Mouse (Mus musculus): ENCODE data around the gene Pianp.

The Pianp gene

DNA sequence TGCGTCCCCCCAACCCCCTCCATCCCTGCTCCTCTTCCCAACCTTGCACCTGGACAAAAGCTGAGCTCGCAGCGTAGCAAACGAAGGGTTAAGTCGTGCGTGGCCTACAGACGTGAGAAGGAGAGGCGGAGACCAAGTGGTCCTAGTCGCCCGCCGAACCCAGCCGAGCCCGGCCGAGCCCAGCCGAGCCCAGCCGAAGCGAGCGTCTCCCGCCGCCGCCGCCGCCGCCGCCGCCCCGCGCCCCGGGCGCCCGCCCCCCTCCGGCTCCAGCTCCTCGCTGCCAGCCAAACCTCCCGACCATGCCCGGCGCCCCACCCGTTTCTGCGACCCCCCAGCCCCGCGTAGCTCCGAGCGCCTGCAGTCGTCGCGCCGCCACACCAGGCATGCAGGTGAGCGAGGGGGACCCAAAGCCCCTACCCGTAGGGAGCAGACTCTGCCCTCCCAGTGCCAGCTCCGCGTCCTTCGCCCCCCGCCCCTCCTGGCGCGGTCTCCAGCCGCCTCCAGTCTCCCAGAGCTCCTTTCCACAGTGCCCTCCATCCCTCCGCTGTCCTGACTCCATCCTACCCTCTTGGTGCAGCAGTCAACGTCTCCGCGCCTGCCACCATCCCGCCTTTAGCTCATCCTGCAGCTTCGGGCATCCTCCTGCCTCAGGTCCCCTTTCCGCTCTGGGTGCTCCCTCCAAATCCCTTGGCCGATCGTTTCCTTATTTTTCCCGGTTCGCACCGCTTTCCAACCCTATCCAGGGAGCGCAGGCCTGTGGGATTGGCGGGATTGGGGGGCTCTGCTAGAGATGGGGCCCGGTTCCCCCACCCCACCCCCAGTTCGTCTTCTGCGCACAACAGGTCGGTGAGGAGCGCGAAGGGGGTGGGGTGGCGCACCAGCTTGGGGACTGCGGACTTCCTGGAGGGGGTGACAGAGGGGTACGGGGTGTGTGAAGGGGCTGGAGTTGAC is at the start of gene Pianp:
Gene Pianp (plus strand): TSS at position 144 of the 951 bp plus-strand sequence.
- peak; percentile 81 for DNase-seq (ENCODE audit: low read depth)

- DNase-seq (ENCODE audit: low read depth): no peak
These were observed 42.3 kb upstream of the Pianp start for GRCm38 (mm10) chr6:124953991-124954715.

- DNase-seq (ENCODE audit: low read depth): no peak
These were observed 41.3 kb upstream of the Pianp start for GRCm38 (mm10) chr6:124955212-124955611.

DNA sequence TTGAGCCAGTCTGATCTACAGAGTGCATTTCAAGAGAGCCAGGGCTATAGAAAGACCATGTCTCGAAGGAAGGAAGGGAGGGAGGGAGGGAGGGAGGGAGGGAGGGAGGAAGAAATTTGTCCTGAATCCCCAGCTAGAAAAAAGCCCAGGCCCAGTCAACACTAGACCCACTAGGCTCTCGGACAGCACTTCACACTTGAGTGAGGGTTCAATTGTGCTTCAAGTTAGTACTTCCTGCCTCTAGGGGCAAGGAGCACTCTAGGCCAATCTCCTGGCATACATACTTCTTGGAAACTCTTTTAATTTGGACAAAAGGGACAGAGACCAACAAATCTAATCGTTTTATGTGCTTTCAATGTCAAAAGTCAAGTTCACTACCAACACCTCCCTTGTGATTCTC is 38.4 kb upstream of the Pianp start:
- DNase-seq (ENCODE audit: low read depth): no peak

GRCm38 (mm10) chr6:124959960-124960359 is 36.5 kb upstream of the Pianp start:
- no peak for DNase-seq (ENCODE audit: low read depth)

GRCm38 (mm10) chr6:124961021-124961420 is 35.5 kb upstream of the Pianp start:
- no peak for DNase-seq (ENCODE audit: low read depth)

GRCm38 (mm10) chr6:124964638-124965037 is 31.9 kb upstream of the Pianp start:
- DNase-seq (ENCODE audit: low read depth): no peak

GRCm38 (mm10) chr6:124965088-124965719 is 31.3 kb upstream of the Pianp start, which contains the start of gene Cops7a:
TSS of gene Cops7a (minus strand) at chr6:124965538.
- DNase-seq (ENCODE audit: low read depth): peak; percentile 96

DNA sequence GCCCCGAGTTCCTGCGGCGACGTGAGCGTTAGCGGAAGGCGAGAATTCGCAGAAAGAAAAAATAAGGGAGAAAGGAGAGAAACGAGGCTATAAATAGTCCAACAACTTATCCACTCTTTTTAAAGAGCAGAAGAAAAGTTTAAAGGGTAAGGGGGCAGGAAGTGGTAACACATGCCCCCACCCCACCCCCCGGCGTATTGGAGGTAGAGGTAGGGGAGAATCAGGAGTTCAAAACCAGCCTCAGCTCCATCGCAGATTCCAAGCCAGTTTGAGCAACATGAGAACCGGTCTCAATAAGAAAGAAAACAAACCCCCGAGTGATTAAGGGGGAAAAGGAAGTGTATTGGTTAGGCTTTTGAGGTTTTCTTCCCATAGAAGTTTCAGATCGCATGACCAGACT is 30.7 kb upstream of the Pianp start:
- no peak for DNase-seq (ENCODE audit: low read depth)

GRCm38 (mm10) chr6:124966466-124967118 is 29.9 kb upstream of the Pianp start:
- DNase-seq (ENCODE audit: low read depth): peak; percentile 73

- peak; percentile 79 for DNase-seq (ENCODE audit: low read depth)
These were observed 28.7 kb upstream of the Pianp start for GRCm38 (mm10) chr6:124967766-124968165.

DNA sequence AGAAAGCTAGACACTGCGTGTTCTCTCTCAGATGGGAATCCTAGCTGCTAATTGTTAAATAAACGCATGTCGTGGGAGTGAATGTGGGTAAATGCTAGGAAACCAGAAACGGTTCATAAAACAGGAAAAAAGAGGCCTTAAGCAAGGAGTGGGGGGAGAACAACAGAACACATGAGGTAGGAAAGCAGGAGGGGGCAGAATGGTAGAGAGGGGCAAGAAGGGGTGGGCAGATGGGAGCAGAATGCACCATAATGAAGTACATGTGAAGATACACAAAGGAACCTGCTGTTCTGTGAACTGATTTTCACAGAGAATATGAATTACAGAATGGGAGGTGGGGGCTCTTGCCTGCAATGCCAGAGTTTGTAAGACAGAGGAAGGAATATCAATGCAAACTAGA is 4.3 kb upstream of the Pianp start:
- DNase-seq (ENCODE audit: low read depth): no peak

GRCm38 (mm10) chr6:124993365-124993764 is 3.1 kb upstream of the Pianp start:
- DNase-seq (ENCODE audit: low read depth): no peak

GRCm38 (mm10) chr6:124993876-124994275 is 2.6 kb upstream of the Pianp start:
- DNase-seq (ENCODE audit: low read depth): no peak

DNA sequence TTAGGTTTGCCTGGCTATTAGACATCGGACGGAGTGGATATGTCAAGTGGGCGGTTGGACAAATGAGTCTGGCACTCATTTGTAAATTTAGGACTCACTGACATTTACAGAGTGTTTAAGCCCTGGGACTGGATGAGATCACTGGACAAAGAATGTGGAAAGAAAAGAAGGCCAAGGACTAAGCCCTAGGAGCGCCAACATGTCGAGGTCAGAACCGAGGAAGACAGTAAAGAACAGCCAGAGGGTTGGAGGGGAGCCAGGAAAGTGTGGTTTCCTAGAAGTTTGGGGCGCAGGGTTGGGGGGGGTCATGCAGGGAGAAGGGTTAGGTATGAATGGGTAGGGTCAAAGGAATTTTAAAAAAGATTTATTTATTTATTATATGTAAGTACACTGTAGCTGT is 1.2 kb upstream of the Pianp start:
- no peak for DNase-seq (ENCODE audit: low read depth)

GRCm38 (mm10) chr6:124995831-124996403 is 577 bp upstream of the Pianp start:
- peak; percentile 15 for DNase-seq (ENCODE audit: low read depth)

DNA sequence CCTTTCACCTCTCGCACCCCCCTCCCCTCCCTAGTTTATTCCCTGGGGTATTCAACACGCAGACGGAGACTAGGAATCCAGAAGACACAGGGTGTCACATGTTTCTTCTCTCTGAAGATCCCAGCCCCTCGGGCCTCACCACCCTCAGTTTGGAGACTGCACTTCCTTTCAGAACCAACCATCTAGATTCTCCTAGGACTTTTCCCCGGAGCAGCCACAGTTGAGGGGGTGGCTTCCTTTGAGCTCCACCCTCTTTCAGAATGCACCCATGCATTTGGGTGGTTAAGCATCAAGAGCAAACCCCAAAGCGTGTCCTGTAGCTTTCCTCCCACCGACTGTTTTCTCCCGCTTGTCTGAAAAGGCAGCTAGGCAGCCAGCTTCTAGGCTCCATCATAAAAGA is 1.6 kb downstream of the Pianp start:
- DNase-seq (ENCODE audit: low read depth): peak; percentile 39

DNA sequence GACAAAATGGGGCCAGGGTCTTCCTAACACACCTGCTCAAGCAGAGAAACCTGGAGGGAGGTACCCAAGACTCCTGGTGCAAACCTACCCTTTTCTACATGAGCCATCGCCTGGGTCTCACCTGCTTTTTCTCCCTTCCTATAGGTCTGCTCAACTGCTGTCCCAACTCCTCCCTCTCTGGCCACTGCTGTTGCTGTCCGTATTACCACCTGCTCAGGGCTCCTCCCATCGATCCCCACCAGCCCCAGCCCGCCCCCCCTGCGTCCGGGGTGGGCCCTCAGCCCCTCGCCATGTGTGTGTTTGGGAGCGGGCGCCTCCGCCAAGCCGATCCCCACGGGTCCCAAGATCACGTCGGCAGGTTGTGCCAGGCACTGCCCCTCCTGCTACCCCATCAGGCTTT is 2.6 kb downstream of the Pianp start:
- no peak for DNase-seq (ENCODE audit: low read depth)

- DNase-seq (ENCODE audit: low read depth): no peak
These were observed 3.1 kb downstream of the Pianp start for GRCm38 (mm10) chr6:124999546-124999945.

- DNase-seq (ENCODE audit: low read depth): no peak
These were observed 7.2 kb downstream of the Pianp start for GRCm38 (mm10) chr6:125003706-125004105.

DNA sequence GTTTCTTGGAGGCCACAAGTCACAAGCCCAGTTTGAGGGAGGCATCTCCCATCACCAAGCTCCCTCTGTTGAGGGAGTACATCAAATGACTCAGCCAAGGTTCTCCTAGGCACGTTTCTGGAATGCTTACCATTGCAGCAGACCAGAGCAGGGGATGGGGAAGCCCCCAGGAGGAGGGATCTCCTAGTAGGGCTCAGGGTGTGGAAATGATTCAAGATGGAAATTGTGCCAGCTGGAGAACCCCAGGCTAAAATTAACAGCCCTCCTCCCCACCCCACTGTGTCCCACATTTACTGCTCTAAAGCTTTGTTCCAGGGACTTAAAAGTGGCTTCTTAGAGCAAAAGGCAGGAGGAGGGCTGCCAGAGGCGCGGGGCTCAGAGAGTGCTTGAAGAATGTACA is 8.6 kb downstream of the Pianp start:
- DNase-seq (ENCODE audit: low read depth): no peak

DNA sequence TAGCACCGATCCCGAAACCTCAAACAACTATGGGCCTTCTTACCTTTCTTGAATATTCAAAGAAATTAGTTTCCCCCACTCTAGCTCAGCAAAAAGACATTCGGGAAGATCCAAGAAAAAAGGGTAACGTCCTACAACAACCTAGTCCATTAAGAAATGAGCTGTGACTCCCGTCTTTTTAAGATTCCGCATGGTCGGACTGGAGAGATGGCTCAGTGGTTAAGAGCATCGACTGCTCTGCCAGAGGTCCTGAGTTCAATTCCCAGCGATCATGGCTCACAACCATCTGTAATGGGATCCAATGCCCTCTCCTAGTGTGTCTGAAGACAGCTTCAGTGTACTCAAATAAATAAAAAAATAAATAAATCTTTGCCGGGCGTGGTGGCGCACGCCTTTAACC is 11.6 kb downstream of the Pianp start:
- DNase-seq (ENCODE audit: low read depth): no peak
